14 mouse cellular contexts compared by ENCODE assay signal in the genomic region with DNA sequence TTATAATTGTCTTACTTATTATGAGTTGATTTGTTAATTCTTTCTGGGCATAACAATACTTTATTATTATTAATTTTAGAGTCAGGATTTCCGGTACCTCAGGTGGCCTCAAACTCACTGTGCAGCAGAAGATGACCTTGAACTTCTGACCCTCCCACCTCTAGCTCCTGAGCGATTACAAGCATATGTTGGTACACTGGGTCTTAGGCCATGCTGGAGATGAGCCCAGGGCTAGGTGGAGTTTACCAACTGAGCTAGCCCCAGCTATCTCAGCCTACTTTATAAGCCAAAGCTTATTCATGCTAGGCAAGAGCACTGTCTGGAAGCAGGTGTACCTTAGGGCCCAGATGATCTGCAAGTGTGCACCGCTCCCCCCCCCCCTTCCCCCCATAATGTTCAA.
DNase-seq lines count a peak whose midpoint lies in the region; ATAC-seq lines count a peak whose summit lies in the region.
"Had no signal": no experiment of that assay in that cellular context is flagged by ENCODE, and none has a peak within 500 bp of the region (broad histone marks: within the 10 kb centered on the region; RNA-seq: fewer than 3 reads in every experiment).

No protein-coding gene starts in this region.

- no peak overlapping the region for H3K4me3 ChIP-seq in forebrain, embryonic 12.5 days (replicated peaks)
- no peak overlapping the region for H3K4me3 ChIP-seq in forebrain, embryonic 11.5 days (ENCODE audit: low read depth, low read length)
- H3K4me3 ChIP-seq in intestine, embryonic 16.5 days (ENCODE audit: low read length), result no peak overlapping the region
- no peak overlapping the region for H3K4me3 ChIP-seq in intestine, embryonic 15.5 days (replicated peaks)
- H3K4me3 ChIP-seq in neural tube, embryonic 12.5 days, result no peak overlapping the region
- no peak overlapping the region for H3K4me3 ChIP-seq in neural tube, embryonic 15.5 days (replicated peaks)
- H3K4me3 ChIP-seq: embryonic facial prominence, embryonic 13.5 days; limb, embryonic 15.5 days; lung, embryonic 15.5 days; myocyte had no signal

- WGBS in forebrain, embryonic 12.5 days, result 98% methylated on average over 3 of the region's 3 CpGs
- 93% methylated on average over 3 of the region's 3 CpGs for WGBS in forebrain, embryonic 11.5 days
- 93% methylated on average over 3 of the region's 3 CpGs for WGBS in intestine, embryonic 16.5 days
- WGBS in intestine, embryonic 15.5 days, result 93% methylated on average over 3 of the region's 3 CpGs
- WGBS in neural tube, embryonic 12.5 days, result 96% methylated on average over 3 of the region's 3 CpGs
- WGBS in neural tube, embryonic 15.5 days, result 88% methylated on average over 3 of the region's 3 CpGs

- no peaks in the 10 kb centered on the region for H3K27me3 ChIP-seq in forebrain, embryonic 12.5 days
- H3K27me3 ChIP-seq in forebrain, embryonic 11.5 days (ENCODE audit: control insufficient read depth, insufficient read depth, low read length), result no peaks in the 10 kb centered on the region
- H3K27me3 ChIP-seq in intestine, embryonic 16.5 days (replicated peaks; ENCODE audit: control insufficient read depth, insufficient read depth, low read length), result no peaks in the 10 kb centered on the region
- H3K27me3 ChIP-seq in intestine, embryonic 15.5 days (replicated peaks), result no peaks in the 10 kb centered on the region
- no peaks in the 10 kb centered on the region for H3K27me3 ChIP-seq in neural tube, embryonic 12.5 days (replicated peaks)
- H3K27me3 ChIP-seq in neural tube, embryonic 15.5 days (replicated peaks), result no peaks in the 10 kb centered on the region
- H3K27me3 ChIP-seq: limb, embryonic 15.5 days; lung, embryonic 15.5 days had no signal

- H3K27ac ChIP-seq in forebrain, embryonic 12.5 days, result no peak overlapping the region
- no peak overlapping the region for H3K27ac ChIP-seq in forebrain, embryonic 11.5 days (ENCODE audit: low read depth, low read length)
- H3K27ac ChIP-seq in intestine, embryonic 16.5 days (ENCODE audit: low read length), result no peak overlapping the region
- H3K27ac ChIP-seq in intestine, embryonic 15.5 days, result no peak overlapping the region
- H3K27ac ChIP-seq in neural tube, embryonic 12.5 days, result no peak overlapping the region
- no peak overlapping the region for H3K27ac ChIP-seq in neural tube, embryonic 15.5 days (replicated peaks)
- H3K27ac ChIP-seq: embryonic facial prominence, embryonic 13.5 days; limb, embryonic 15.5 days; liver, embryonic 14.5 days; lung, embryonic 15.5 days had no signal

- H3K4me1 ChIP-seq in forebrain, embryonic 12.5 days, result peaks cover 3% of the 10 kb centered on the region; the same call in 1 of the 2 replicates
- no peaks in the 10 kb centered on the region for H3K4me1 ChIP-seq in forebrain, embryonic 11.5 days (replicated peaks; ENCODE audit: control insufficient read depth, insufficient read depth, low read length)
- no peaks in the 10 kb centered on the region for H3K4me1 ChIP-seq in intestine, embryonic 16.5 days (ENCODE audit: control insufficient read depth, insufficient read depth, low read length)
- H3K4me1 ChIP-seq in intestine, embryonic 15.5 days (replicated peaks), result 0 out of 2 replicates have a peak, but pooled peaks cover 6% of the 10 kb centered on the region
- H3K4me1 ChIP-seq in neural tube, embryonic 12.5 days, result no peaks in the 10 kb centered on the region; the same call in 1 of the 2 replicates
- 0 out of 2 replicates have a peak, but pooled peaks cover 2% of the 10 kb centered on the region for H3K4me1 ChIP-seq in neural tube, embryonic 15.5 days
- H3K4me1 ChIP-seq: embryonic facial prominence, embryonic 13.5 days; lung, embryonic 15.5 days had no signal

- H3K9me3 ChIP-seq in forebrain, embryonic 12.5 days, result no peaks in the 10 kb centered on the region
- no peaks in the 10 kb centered on the region for H3K9me3 ChIP-seq in forebrain, embryonic 11.5 days (ENCODE audit: control insufficient read depth, low read length)
- no peaks in the 10 kb centered on the region for H3K9me3 ChIP-seq in intestine, embryonic 16.5 days (ENCODE audit: control insufficient read depth, low read length)
- H3K9me3 ChIP-seq in intestine, embryonic 15.5 days, result no peaks in the 10 kb centered on the region
- no peaks in the 10 kb centered on the region for H3K9me3 ChIP-seq in neural tube, embryonic 12.5 days
- H3K9me3 ChIP-seq in neural tube, embryonic 15.5 days (replicated peaks), result no peaks in the 10 kb centered on the region
- H3K9me3 ChIP-seq: embryonic facial prominence, embryonic 13.5 days; limb, embryonic 15.5 days; lung, embryonic 15.5 days; megakaryocyte, embryonic 14.5 days had no signal

- H3K9ac ChIP-seq in forebrain, embryonic 12.5 days, result no peak overlapping the region
- H3K9ac ChIP-seq in forebrain, embryonic 11.5 days (ENCODE audit: low read length), result no peak overlapping the region
- H3K9ac ChIP-seq in intestine, embryonic 16.5 days (ENCODE audit: low read depth, low read length), result no peak overlapping the region
- H3K9ac ChIP-seq in intestine, embryonic 15.5 days, result no peak overlapping the region
- H3K9ac ChIP-seq in neural tube, embryonic 12.5 days, result no peak overlapping the region
- H3K9ac ChIP-seq in neural tube, embryonic 15.5 days (replicated peaks), result no peak overlapping the region
- H3K9ac ChIP-seq: embryonic facial prominence, embryonic 13.5 days; limb, embryonic 15.5 days; liver, embryonic 14.5 days; lung, embryonic 15.5 days had no signal

- H3K4me2 ChIP-seq in forebrain, embryonic 12.5 days, result no peak overlapping the region
- H3K4me2 ChIP-seq in forebrain, embryonic 11.5 days (ENCODE audit: low read depth, low read length, severe bottlenecking), result no peak overlapping the region
- H3K4me2 ChIP-seq in intestine, embryonic 16.5 days (ENCODE audit: low read depth, low read length), result no peak overlapping the region
- no peak overlapping the region for H3K4me2 ChIP-seq in intestine, embryonic 15.5 days (replicated peaks)
- H3K4me2 ChIP-seq in neural tube, embryonic 12.5 days (replicated peaks), result no peak overlapping the region
- H3K4me2 ChIP-seq in neural tube, embryonic 15.5 days, result no peak overlapping the region
- H3K4me2 ChIP-seq: embryonic facial prominence, embryonic 13.5 days; limb, embryonic 15.5 days; lung, embryonic 15.5 days had no signal

- H3K36me3 ChIP-seq in forebrain, embryonic 12.5 days (replicated peaks), result no peaks in the 10 kb centered on the region
- H3K36me3 ChIP-seq in forebrain, embryonic 11.5 days (ENCODE audit: control insufficient read depth, insufficient read depth, low read length), result no peaks in the 10 kb centered on the region
- no peaks in the 10 kb centered on the region for H3K36me3 ChIP-seq in intestine, embryonic 16.5 days (ENCODE audit: control insufficient read depth, insufficient read depth, low read length)
- no peaks in the 10 kb centered on the region for H3K36me3 ChIP-seq in intestine, embryonic 15.5 days
- no peaks in the 10 kb centered on the region for H3K36me3 ChIP-seq in neural tube, embryonic 12.5 days
- H3K36me3 ChIP-seq in neural tube, embryonic 15.5 days, result no peaks in the 10 kb centered on the region
- H3K36me3 ChIP-seq: embryonic facial prominence, embryonic 13.5 days; limb, embryonic 15.5 days; lung, embryonic 15.5 days had no signal

- ATAC-seq in forebrain, embryonic 12.5 days (ENCODE audit: low FRiP score), result 0 out of 2 replicates have a peak, but pooled peaks have one; percentile 5
- no peak for ATAC-seq in forebrain, embryonic 11.5 days (replicated peaks; ENCODE audit: low FRiP score)
- ATAC-seq in intestine, embryonic 16.5 days, result 0 out of 2 replicates have a peak, but pooled peaks have one; percentile 10
- no peak for ATAC-seq in intestine, embryonic 15.5 days
- ATAC-seq in neural tube, embryonic 12.5 days (ENCODE audit: low FRiP score, low read depth), result 0 out of 2 replicates have a peak, but pooled peaks have one; percentile 11
- ATAC-seq in neural tube, embryonic 15.5 days (ENCODE audit: low FRiP score), result no peak
- ATAC-seq in inflammation-experienced regulatory T-cells, adult 6 months, result no peak

- DNase-seq in forebrain, embryonic 11.5 days (ENCODE audit: low spot score), result no peak
- DNase-seq in spleen, postnatal 4 days (ENCODE audit: low spot score in 2 of 2), result no peak

Comparison
In these comparisons a context has a peak if more than half of its experiments do, and no peak if none do; other contexts are left out.
1. ATAC-seq: peak in forebrain, embryonic 12.5 days (single experiment), intestine, embryonic 16.5 days (single experiment) and neural tube, embryonic 12.5 days (single experiment); none in forebrain, embryonic 11.5 days (single experiment), intestine, embryonic 15.5 days (single experiment), neural tube, embryonic 15.5 days (single experiment) and inflammation-experienced regulatory T-cells, adult 6 months (single experiment).